Mouse (Mus musculus) E14TG2a.4 (cell line): Measurements from ENCODE around the gene Rab5b.
A peak's percentile ranks its signal among the peaks of the same experiment; 100 is the strongest.

Source experiments
- H3K27me3 ChIP-seq: 2 replicates; pipeline ENCODE4 v1.6.1; 2014; ENCODE audit warnings: low read length, control low read depth; ENCODE audit not compliant: insufficient read depth
- H3K36me3 ChIP-seq: 2 replicates; pipeline ENCODE4 v1.6.1; 2014; ENCODE audit warnings: low read length, control low read depth; ENCODE audit not compliant: insufficient read depth
- H3K4me1 ChIP-seq: replicated peaks from 2 replicates; pipeline ENCODE4 v1.6.1; 2014; ENCODE audit warnings: low read depth, low read length, control low read depth
- H3K4me3 ChIP-seq: replicated peaks from 2 replicates; pipeline ENCODE4 v1.5.1; 2014; ENCODE audit warnings: mild to moderate bottlenecking, low read length
- H3K9me3 ChIP-seq: 2 replicates; pipeline ENCODE4 v1.6.1; 2014; ENCODE audit warnings: low read length, control low read depth
- CTCF ChIP-seq: conservative IDR thresholded peaks from 2 replicates; pipeline ENCODE4 v1.5.1; 2014; ENCODE audit warnings: low read length
- NANOG ChIP-seq: IDR thresholded peaks from 2 replicates; pipeline ENCODE4 v1.6.1; 2014; ENCODE audit warnings: borderline replicate concordance, low read length, mixed read lengths
- POU5F1 ChIP-seq: IDR thresholded peaks from 2 replicates; pipeline ENCODE4 v1.6.1; 2014; ENCODE audit warnings: low read length, borderline replicate concordance

Gene Rab5b

DNA sequence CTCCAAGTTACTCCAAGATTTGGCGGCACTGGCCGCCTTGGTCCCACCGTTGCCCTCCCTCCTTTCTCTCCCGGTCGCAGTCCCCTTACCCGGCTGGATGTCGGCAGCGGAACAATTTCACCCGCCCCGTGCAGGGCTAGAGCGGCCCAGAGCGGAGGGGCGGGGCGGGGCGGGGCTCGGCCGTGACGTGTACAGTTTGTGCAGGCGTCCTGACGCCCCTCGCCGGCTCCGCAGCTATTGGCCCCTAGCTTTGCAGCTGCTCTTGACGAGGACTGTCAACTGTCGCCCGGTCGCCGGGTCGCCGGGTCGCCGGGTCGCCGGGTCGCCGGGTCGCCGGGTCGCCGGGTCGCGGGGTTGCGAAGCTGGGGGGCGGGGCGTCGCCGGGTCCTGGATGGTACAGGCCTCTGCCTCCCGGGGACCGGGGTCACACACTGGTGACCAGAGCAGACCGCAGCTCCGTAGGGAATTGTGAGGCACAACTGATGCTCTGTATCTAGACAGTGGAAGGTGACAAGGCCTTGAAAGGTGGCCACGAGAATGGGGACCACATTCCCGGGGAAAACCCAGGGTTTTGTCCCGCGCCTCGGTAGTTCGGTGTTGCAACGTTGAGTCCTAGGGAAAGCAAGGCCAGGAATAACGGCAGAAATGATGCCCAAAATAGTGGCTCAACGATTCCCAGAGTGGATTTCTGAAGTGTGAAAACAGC, 22.1 kb downstream of the Rab5b start, which contains the start of gene Suox:
Gene Suox, minus strand, starts transcription at position 311 of the 706 bp plus-strand sequence.
- Histone ChIP-seq H3K27me3 (peaks cover 34% of the 10 kb centered on the region), H3K4me3 (peak within 1 kb of the TSS; percentile 81), H3K36me3 (peaks cover 5% of the 10 kb centered on the region), H3K9me3 (no peaks in the 10 kb centered on the region), H3K4me1 (peaks cover 29% of the 10 kb centered on the region)
- no peak for TF ChIP-seq NANOG
- TF ChIP-seq CTCF = no peak
- TF ChIP-seq POU5F1 = no peak

- Histone ChIP-seq H3K36me3 (peaks cover 2% of the 10 kb centered on the region; the same call in 1 of the 2 replicates), H3K4me1 (peaks cover 26% of the 10 kb centered on the region)
- TF ChIP-seq CTCF = no peak
- no peak for TF ChIP-seq POU5F1
- TF ChIP-seq NANOG = no peak
Measured at GRCm38 (mm10) chr10:128671148-128671547, 24.9 kb downstream of the Rab5b start.

DNA sequence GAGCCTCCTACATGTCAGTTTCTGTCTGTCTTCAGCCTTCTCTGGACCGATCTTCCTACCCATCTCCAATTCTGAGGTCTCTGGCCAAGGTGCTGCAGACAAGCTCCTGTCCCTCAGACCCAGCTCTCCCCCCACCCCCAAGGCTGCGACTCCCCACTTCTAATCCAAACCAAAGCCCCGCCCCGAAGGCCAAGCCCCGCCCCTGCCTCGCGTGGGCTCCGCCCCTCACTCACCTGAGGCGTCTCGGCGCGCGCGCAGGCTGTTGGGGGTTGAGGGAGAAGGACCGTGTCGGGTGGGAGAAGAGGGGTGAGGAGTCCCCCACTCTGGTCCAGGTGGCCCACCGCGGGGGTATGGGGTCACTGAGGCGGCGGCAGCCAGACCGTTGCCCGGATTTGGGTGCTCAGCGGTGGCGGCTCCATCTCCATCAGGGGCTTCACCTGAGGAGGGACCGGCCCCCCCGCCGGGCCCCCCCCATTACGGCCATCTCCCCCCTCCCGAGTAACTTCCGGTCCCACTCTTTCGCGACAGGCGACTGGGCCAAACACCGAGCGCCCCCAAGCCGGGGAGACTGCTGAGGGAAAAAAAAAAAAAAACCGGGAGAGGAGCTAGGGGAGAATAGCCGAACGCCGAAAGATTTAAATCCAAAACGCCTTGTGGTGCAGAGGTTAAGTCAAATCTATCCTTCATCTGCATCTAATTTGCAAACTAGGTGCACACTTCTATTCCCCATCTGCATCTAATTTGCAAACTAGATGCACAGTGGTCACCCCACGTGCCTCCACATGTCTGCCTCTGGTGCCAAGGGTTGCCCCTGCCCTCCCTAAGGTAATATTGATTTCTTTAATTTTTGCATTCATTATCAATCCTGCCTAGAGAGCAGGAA, 27.0 kb downstream of the Rab5b start:
- Histone ChIP-seq H3K27me3 (peaks cover 51% of the 10 kb centered on the region), H3K36me3 (no peaks in the 10 kb centered on the region; the same call in 1 of the 2 replicates), H3K9me3 (no peaks in the 10 kb centered on the region), H3K4me3 (peak overlapping the region; percentile 88), H3K4me1 (peaks cover 20% of the 10 kb centered on the region)
- no peak for TF ChIP-seq POU5F1

More at GRCm38 (mm10) chr10:128671148-128671547, 24.9 kb downstream of the Rab5b start:
- peaks cover 48% of the 10 kb centered on the region for H3K27me3 ChIP-seq
- no peaks in the 10 kb centered on the region for H3K9me3 ChIP-seq
- H3K4me3 ChIP-seq = no peak overlapping the region

GRCm38 (mm10) chr10:128665806-128666205, 30.3 kb downstream of the Rab5b start:
- Histone ChIP-seq H3K4me1 (peaks cover 11% of the 10 kb centered on the region), H3K27me3 (peaks cover 25% of the 10 kb centered on the region), H3K9me3 (no peaks in the 10 kb centered on the region), H3K36me3 (no peaks in the 10 kb centered on the region), H3K4me3 (no peak overlapping the region)
- no peak for TF ChIP-seq POU5F1
- no peak for TF ChIP-seq CTCF
- TF ChIP-seq NANOG = no peak

- H3K27me3 ChIP-seq = peaks cover 20% of the 10 kb centered on the region; the same call in 1 of the 2 replicates
- no peaks in the 10 kb centered on the region for H3K36me3 ChIP-seq
- H3K4me1 ChIP-seq = peaks cover 11% of the 10 kb centered on the region
- H3K9me3 ChIP-seq = no peaks in the 10 kb centered on the region
- H3K4me3 ChIP-seq = no peak overlapping the region
- no peak for TF ChIP-seq POU5F1
- TF ChIP-seq NANOG = no peak
- TF ChIP-seq CTCF = no peak
Measured at GRCm38 (mm10) chr10:128665307-128665706, 30.8 kb downstream of the Rab5b start.

GRCm38 (mm10) chr10:128664808-128665207, 31.3 kb downstream of the Rab5b start:
- Histone ChIP-seq H3K4me1 (peaks cover 11% of the 10 kb centered on the region), H3K9me3 (no peaks in the 10 kb centered on the region), H3K27me3 (peaks cover 17% of the 10 kb centered on the region; the same call in 1 of the 2 replicates), H3K36me3 (no peaks in the 10 kb centered on the region), H3K4me3 (no peak overlapping the region)
- no peak for TF ChIP-seq CTCF
- no peak for TF ChIP-seq NANOG
- no peak for TF ChIP-seq POU5F1

DNA sequence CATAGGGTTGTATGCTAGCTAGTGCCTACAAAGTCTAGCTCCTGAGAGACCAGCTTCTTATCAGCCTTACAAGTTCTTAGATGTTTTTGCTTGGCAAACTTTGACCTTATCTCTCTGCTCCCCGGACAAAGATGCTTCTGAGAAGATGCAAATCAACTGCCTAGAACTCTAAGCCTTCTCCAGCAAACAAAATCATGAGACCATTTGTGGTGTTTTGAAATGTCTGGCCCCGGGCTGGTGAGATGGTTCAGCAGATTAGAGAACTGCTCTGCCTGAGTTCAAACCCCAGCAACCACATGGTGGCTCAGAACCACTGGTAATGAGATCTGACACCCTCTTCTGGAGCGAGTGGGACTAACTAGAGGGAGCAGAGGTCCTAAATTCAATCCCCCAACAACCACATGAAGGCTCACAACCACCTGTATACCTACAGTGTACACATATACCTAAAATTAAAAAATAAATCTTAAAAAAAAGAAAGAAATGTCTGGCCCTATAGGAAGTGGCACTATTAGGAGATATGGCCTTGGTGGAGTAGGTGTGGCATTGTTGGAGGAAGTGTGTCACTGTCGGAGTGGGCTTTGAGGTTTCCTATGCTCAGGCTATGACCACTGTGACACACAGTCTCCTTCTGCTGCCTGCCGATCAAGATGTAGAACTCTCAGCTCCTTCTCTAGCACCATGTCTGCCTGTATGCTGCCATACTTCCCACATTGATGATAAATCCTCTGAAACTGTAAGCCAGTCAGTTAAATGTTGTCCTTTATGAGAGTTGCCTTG, 32.4 kb downstream of the Rab5b start:
- Histone ChIP-seq H3K4me3 (no peak overlapping the region), H3K36me3 (no peaks in the 10 kb centered on the region), H3K4me1 (peaks cover 11% of the 10 kb centered on the region), H3K9me3 (no peaks in the 10 kb centered on the region), H3K27me3 (peaks cover 17% of the 10 kb centered on the region; the same call in 1 of the 2 replicates)
- TF ChIP-seq CTCF (no peak), POU5F1 (no peak), NANOG (no peak)

- TF ChIP-seq NANOG (no peak), POU5F1 (no peak)
- Histone ChIP-seq H3K4me1 (peaks cover 15% of the 10 kb centered on the region; the same call in 1 of the 2 replicates), H3K27me3 (peaks cover 12% of the 10 kb centered on the region; the same call in 1 of the 2 replicates), H3K36me3 (no peaks in the 10 kb centered on the region), H3K9me3 (no peaks in the 10 kb centered on the region), H3K4me3 (no peak overlapping the region)
Measured at GRCm38 (mm10) chr10:128662465-128662864, 33.6 kb downstream of the Rab5b start.
